Mouse (Mus musculus) myocyte (in vitro differentiated cells): ENCODE measurements around the gene Espn. TPM values are rescaled to one million over a fixed set of nuclear protein-coding genes. Genes with fewer than 3 reads are reported as not detected.

Source experiments
- H3K27me3 ChIP-seq: one replicate; pipeline ENCODE4 v1.6.1; 2011; ENCODE audit not compliant: control insufficient read depth, insufficient read depth, insufficient read length
- H3K36me3 ChIP-seq: one replicate; pipeline ENCODE4 v1.6.1; 2011; ENCODE audit not compliant: control insufficient read depth, insufficient read depth
- H3K4me2 ChIP-seq: one replicate; pipeline ENCODE4 v1.6.1; 2011; ENCODE audit warnings: low read depth, control low read depth
- H3K4me3 ChIP-seq: one replicate; pipeline ENCODE4 v1.5.1; 2011; ENCODE audit warnings: mild to moderate bottlenecking, control low read depth, moderate library complexity
- H3K79me2 ChIP-seq: one replicate; pipeline ENCODE4 v1.6.1; 2011; ENCODE audit not compliant: control insufficient read depth, insufficient read depth
- H3ac ChIP-seq: one replicate; pipeline ENCODE4 v1.6.1; 2011; ENCODE audit not compliant: control insufficient read depth, insufficient read length
- CEBPB ChIP-seq: IDR thresholded peaks from 2 replicates; pipeline ENCODE4 v1.6.1; 2011; ENCODE audit warnings: mild to moderate bottlenecking, moderate library complexity; ENCODE audit not compliant: poor library complexity, insufficient read depth, severe bottlenecking
- E2F4 ChIP-seq: IDR thresholded peaks from one replicate; pipeline ENCODE4 v1.6.1; 2011; ENCODE audit warnings: mild to moderate bottlenecking, control low read depth, moderate library complexity; ENCODE audit not compliant: insufficient read depth
- MAX ChIP-seq: IDR thresholded peaks from one replicate; pipeline ENCODE4 v1.6.1; 2011; ENCODE audit warnings: low read depth, mild to moderate bottlenecking, control low read depth
- MYOD1 ChIP-seq, 3 experiments: IDR thresholded peaks; one replicate each; pipeline ENCODE4 v1.6.1; 2011; ENCODE audit warnings: control low read depth in 2 of 3, low read depth in 2 of 3, mild to moderate bottlenecking in 2 of 3, moderate library complexity in 1 of 3; ENCODE audit not compliant: insufficient read length in 2 of 3, control insufficient read depth in 1 of 3
- MYOG ChIP-seq, 3 experiments: IDR thresholded peaks; one replicate each; pipeline ENCODE4 v1.6.1; 2011; ENCODE audit warnings: control low read depth in 2 of 3, low read depth in 2 of 3, mild to moderate bottlenecking in 2 of 3; ENCODE audit not compliant: insufficient read length in 2 of 3, control insufficient read depth in 1 of 3, insufficient read depth in 1 of 3
- POLR2A ChIP-seq: IDR thresholded peaks from one replicate; pipeline ENCODE4 v1.6.1; 2011; ENCODE audit warnings: low read depth, mild to moderate bottlenecking, control low read depth, moderate library complexity; ENCODE audit not compliant: insufficient read length
- POLR2AphosphoS2 ChIP-seq: IDR thresholded peaks from one replicate; pipeline ENCODE4 v1.6.1; 2011; ENCODE audit warnings: low read depth, control low read depth; ENCODE audit not compliant: insufficient read length
- REST ChIP-seq: IDR thresholded peaks from one replicate; pipeline ENCODE4 v1.6.1; 2011; ENCODE audit warnings: mild to moderate bottlenecking, control low read depth, moderate library complexity; ENCODE audit not compliant: insufficient read depth, insufficient read length
- TCF12 ChIP-seq: IDR thresholded peaks from one replicate; pipeline ENCODE4 v1.6.1; 2011; ENCODE audit warnings: mild to moderate bottlenecking, control low read depth; ENCODE audit not compliant: poor library complexity, insufficient read depth, severe bottlenecking
- TCF3 ChIP-seq: IDR thresholded peaks from one replicate; pipeline ENCODE4 v1.6.1; 2011; ENCODE audit warnings: low read depth, control low read depth; ENCODE audit not compliant: insufficient read length
- USF1 ChIP-seq: IDR thresholded peaks from one replicate; pipeline ENCODE4 v1.6.1; 2011; ENCODE audit warnings: low read depth, mild to moderate bottlenecking, control low read depth, moderate library complexity
- polyA plus RNA-seq: library from polyadenylated mRNA; unstranded; fragments of >200 nt; fragmentation: generic; extraction: Trizol; gene quantifications from one replicate; pipeline ENCODE4 v1.2.1, GENCODE M21; 2012; ENCODE audit warnings: missing spikeins

Espn gene
- polyA plus RNA-seq, 1 experiment = 0.65 TPM

GRCm38 (mm10) chr4:152073715-152074114, 78.5 kb downstream of the Espn start:
- H3K4me3 ChIP-seq = peak overlapping the region; percentile 8
- TF ChIP-seq MAX (no peak), MYOD1 (IDR thresholded peaks at IDR 0.05; ENCODE audit: control insufficient read depth in 1 of 3, insufficient read length in 2 of 3, low read depth in 2 of 3) (peak in 2 of 3 experiments; percentile 55 to 91), E2F4 (no peak), POLR2AphosphoS2 (no peak), TCF12 (peak; percentile 31), TCF3 (peak; percentile 42), MYOG (IDR thresholded peaks at IDR 0.05; ENCODE audit: control insufficient read depth in 1 of 3, insufficient read depth in 1 of 3, insufficient read length in 2 of 3, low read depth in 2 of 3) (peak; percentile 34 to 97 (median 83)), USF1 (no peak), POLR2A (peak; percentile 34), REST (no peak)

GRCm38 (mm10) chr4:152072655-152073054, 79.5 kb downstream of the Espn start:
- Histone ChIP-seq H3ac (peak overlapping the region; percentile 15), H3K79me2 (no peaks in the 10 kb centered on the region), H3K27me3 (no peaks in the 10 kb centered on the region), H3K4me2 (peak overlapping the region; percentile 68), H3K36me3 (no peaks in the 10 kb centered on the region), H3K4me3 (peak overlapping the region; percentile 8)
- TF ChIP-seq CEBPB = no peak
- peak in 2 of 3 experiments; percentile 41 to 82 for TF ChIP-seq MYOD1 (IDR thresholded peaks at IDR 0.05; ENCODE audit: control insufficient read depth in 1 of 3, insufficient read length in 2 of 3, low read depth in 2 of 3)
- peak; percentile 10 for TF ChIP-seq TCF12
- TF ChIP-seq MYOG (IDR thresholded peaks at IDR 0.05; ENCODE audit: control insufficient read depth in 1 of 3, insufficient read depth in 1 of 3, insufficient read length in 2 of 3, low read depth in 2 of 3) = peak in 1 of 3 experiments; percentile 37

More at GRCm38 (mm10) chr4:152073715-152074114, 78.5 kb downstream of the Espn start:
- Histone ChIP-seq H3K4me2 (peak overlapping the region; percentile 53), H3ac (peak overlapping the region; percentile 15), H3K27me3 (no peaks in the 10 kb centered on the region), H3K36me3 (no peaks in the 10 kb centered on the region), H3K79me2 (no peaks in the 10 kb centered on the region)

- Histone ChIP-seq H3K79me2 (no peaks in the 10 kb centered on the region), H3K4me3 (peak within 1 kb of the TSS; percentile 8), H3K27me3 (no peaks in the 10 kb centered on the region), H3ac (peak within 1 kb of the TSS; percentile 15), H3K4me2 (peak within 1 kb of the TSS; percentile 68), H3K36me3 (no peaks in the 10 kb centered on the region)
- TF ChIP-seq E2F4 (no peak), MYOD1 (IDR thresholded peaks at IDR 0.05; ENCODE audit: control insufficient read depth in 1 of 3, insufficient read length in 2 of 3, low read depth in 2 of 3) (peak in 2 of 3 experiments; percentile 33 to 85), MYOG (IDR thresholded peaks at IDR 0.05; ENCODE audit: control insufficient read depth in 1 of 3, insufficient read depth in 1 of 3, insufficient read length in 2 of 3, low read depth in 2 of 3) (peak in 2 of 3 experiments; percentile 31 to 82)
These were observed 80.0 kb downstream of the Espn start, which contains the start of gene Plekhg5 for GRCm38 (mm10) chr4:152072121-152072601. Gene Plekhg5 (plus strand): TSS chr4:152072498.

DNA sequence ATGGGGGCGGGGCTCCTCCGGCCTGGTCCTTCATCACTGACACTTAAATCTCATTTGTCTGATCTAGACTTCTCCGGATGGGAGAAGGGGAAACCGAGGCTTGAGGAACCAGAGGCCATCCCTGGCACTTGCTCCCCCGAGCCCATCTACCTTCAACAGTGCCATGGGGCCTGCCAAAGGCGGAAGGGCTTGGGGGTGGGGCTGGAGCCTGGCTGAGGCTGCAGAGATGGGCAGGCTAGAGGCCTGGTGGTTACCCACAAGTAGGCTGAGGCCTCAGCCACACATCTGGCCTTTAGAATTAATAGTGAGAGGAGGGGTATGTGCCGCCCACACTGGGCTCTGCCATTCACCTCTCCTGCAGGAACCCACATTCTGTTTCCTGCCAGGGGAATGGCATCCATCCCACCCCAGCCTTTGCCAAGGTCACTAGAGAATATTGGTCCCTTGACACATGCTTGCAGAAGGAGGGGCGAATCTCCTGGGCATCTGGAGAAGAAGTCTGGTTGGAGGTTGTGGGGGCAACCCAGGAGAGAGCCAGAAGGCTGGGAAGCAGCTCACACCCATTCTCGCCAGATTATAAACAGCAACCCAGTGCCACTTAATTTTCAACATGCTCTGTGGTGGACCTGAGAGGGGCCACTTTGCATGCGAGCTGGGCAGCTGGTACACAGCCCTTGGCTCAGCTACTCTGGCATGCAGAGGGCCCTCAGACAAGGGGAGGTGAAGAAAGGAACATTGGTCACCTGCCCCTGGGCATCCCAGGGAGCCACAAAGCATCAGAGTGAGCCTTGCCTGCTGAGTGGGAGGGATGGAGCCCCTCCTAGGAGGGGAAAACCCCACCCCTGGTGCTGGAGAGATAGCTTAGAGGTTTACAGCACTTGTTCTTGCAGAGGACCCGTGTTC, 81.4 kb downstream of the Espn start:
- Histone ChIP-seq H3K27me3 (no peaks in the 10 kb centered on the region), H3K4me2 (peak overlapping the region; percentile 60), H3K36me3 (no peaks in the 10 kb centered on the region), H3K79me2 (no peaks in the 10 kb centered on the region), H3ac (no peak overlapping the region), H3K4me3 (no peak overlapping the region)
- no peak for TF ChIP-seq TCF3
- no peak for TF ChIP-seq CEBPB
- TF ChIP-seq MYOD1 (IDR thresholded peaks at IDR 0.05; ENCODE audit: control insufficient read depth in 1 of 3, insufficient read length in 2 of 3, low read depth in 2 of 3) = peak in 2 of 3 experiments; percentile 35 to 80
- TF ChIP-seq POLR2A = no peak
- peak in 1 of 3 experiments; percentile 73 for TF ChIP-seq MYOG (IDR thresholded peaks at IDR 0.05; ENCODE audit: control insufficient read depth in 1 of 3, insufficient read depth in 1 of 3, insufficient read length in 2 of 3, low read depth in 2 of 3)
- no peak for TF ChIP-seq POLR2AphosphoS2

Other genes starting within 250 kb of the Espn start
- 45.5 TPM for gene Dnajc11, start 218.7 kb downstream of the Espn start, polyA plus RNA-seq
- 46.4 TPM for gene Thap3, start 163.4 kb downstream of the Espn start, polyA plus RNA-seq
- gene Phf13, start 156.1 kb downstream of the Espn start, polyA plus RNA-seq = 13.5 TPM
- gene Klhl21, start 143.6 kb downstream of the Espn start, polyA plus RNA-seq = 25.8 TPM
- 7.2 TPM for gene Zbtb48, start 124.7 kb downstream of the Espn start, polyA plus RNA-seq
- gene Tas1r1, start 113.8 kb downstream of the Espn start, polyA plus RNA-seq = 14.7 TPM
- gene Nol9, start 113.0 kb downstream of the Espn start, polyA plus RNA-seq = 28.5 TPM
- 65.8 TPM for gene Plekhg5, start 79.9 kb downstream of the Espn start, polyA plus RNA-seq
- 4.0 TPM for gene Tnfrsf25, start 36.4 kb downstream of the Espn start, polyA plus RNA-seq
- not detected for gene Hes2, start 6.5 kb upstream of the Espn start, polyA plus RNA-seq
- gene Acot7, start 25.8 kb upstream of the Espn start, polyA plus RNA-seq = 167 TPM
- 6.5 TPM for gene Gpr153, start 121.9 kb upstream of the Espn start, polyA plus RNA-seq
- 0.02 TPM for gene Hes3, start 139.3 kb upstream of the Espn start, polyA plus RNA-seq
- gene Icmt, start 144.9 kb upstream of the Espn start, polyA plus RNA-seq = 30.8 TPM
- 0.52 TPM for gene Rnf207, start 166.6 kb upstream of the Espn start, polyA plus RNA-seq
- 1,218 TPM for gene Rpl22, start 173.4 kb upstream of the Espn start, polyA plus RNA-seq
- gene Chd5, start 186.3 kb upstream of the Espn start, polyA plus RNA-seq = 1.0 TPM